Mouse (Mus musculus) liver, postnatal 0 days (tissue): ENCODE results near the gene Sptbn4.

Experiments
- CTCF ChIP-seq: sonication (generic); IDR thresholded peaks from 2 replicates; pipeline ENCODE4 v1.5.1; 2016; ENCODE audit warnings: antibody characterized with exemption, low read depth
- EP300 ChIP-seq: IDR thresholded peaks from 2 replicates; pipeline ENCODE4 v1.6.1; 2016; ENCODE audit warnings: antibody characterized with exemption, low read depth, mild to moderate bottlenecking

GRCm38 (mm10) chr7:27429135-27429534 is 18.4 kb downstream of the Sptbn4 start:
- TF ChIP-seq CTCF = peak; percentile 45
- no peak for TF ChIP-seq EP300
